Mouse (Mus musculus) ES-Bruce4 (cell line): ENCODE results near the gene Wdr93. TPM values are rescaled to one million over a fixed set of nuclear protein-coding genes. Genes with fewer than 3 reads are reported as not detected.

Source experiments
- H3K27ac ChIP-seq: 2 replicates; pipeline ENCODE4 v1.5.1; 2012; ENCODE audit warnings: low read length, inconsistent platforms; ENCODE audit not compliant: insufficient read depth
- H3K27me3 ChIP-seq: 2 replicates; pipeline ENCODE4 v1.6.1; 2012; ENCODE audit warnings: mild to moderate bottlenecking, low read length, inconsistent platforms; ENCODE audit not compliant: control insufficient read depth, poor library complexity, insufficient read depth, severe bottlenecking
- H3K36me3 ChIP-seq: 2 replicates; pipeline ENCODE4 v1.6.1; 2012; ENCODE audit warnings: inconsistent platforms, mild to moderate bottlenecking, low read length, moderate library complexity; ENCODE audit not compliant: control insufficient read depth, poor library complexity, insufficient read depth, severe bottlenecking
- H3K4me1 ChIP-seq: one replicate; pipeline ENCODE4 v1.8.1; 2011; ENCODE audit warnings: low read length; ENCODE audit not compliant: control insufficient read depth, insufficient read depth
- H3K4me3 ChIP-seq: 2 replicates; pipeline ENCODE4 v1.5.1; 2011; ENCODE audit warnings: low read depth, mild to moderate bottlenecking, low read length
- H3K9ac ChIP-seq: 2 replicates; pipeline ENCODE4 v1.6.1; 2012; ENCODE audit warnings: low read depth, mild to moderate bottlenecking, inconsistent platforms; ENCODE audit not compliant: poor library complexity, severe bottlenecking
- H3K9me3 ChIP-seq: replicated peaks from 2 replicates; pipeline ENCODE4 v1.6.1; 2012; ENCODE audit warnings: mild to moderate bottlenecking, low read length, inconsistent platforms; ENCODE audit not compliant: control insufficient read depth, poor library complexity, insufficient read depth, severe bottlenecking
- CTCF ChIP-seq: IDR thresholded peaks from one replicate; pipeline ENCODE4 v1.8.1; 2011; ENCODE audit warnings: low read depth, low read length
- EP300 ChIP-seq: IDR thresholded peaks from 2 replicates; pipeline ENCODE4 v1.6.1; 2011; ENCODE audit warnings: low read depth, low read length; ENCODE audit not compliant: insufficient read depth
- POLR2A ChIP-seq: IDR thresholded peaks from one replicate; pipeline ENCODE4 v1.8.1; 2011; ENCODE audit warnings: low read length; ENCODE audit not compliant: insufficient read depth
- polyA plus RNA-seq: library from polyadenylated mRNA; stranded (reverse); fragments of >200 nt; gene quantifications from 2 replicates; pipeline ENCODE4 v1.2.4, GENCODE M21; 2011; ENCODE audit warnings: low read depth; ENCODE audit not compliant: missing spikeins, insufficient read depth, insufficient read length

The Wdr93 gene
- polyA plus RNA-seq, 1 experiment: 1.9 TPM

GRCm38 (mm10) chr7:79731438-79731837 lies 11.5 kb upstream of the Wdr93 start:
- no peaks in the 10 kb centered on the region for H3K27me3 ChIP-seq

GRCm38 (mm10) chr7:79732622-79733021 lies 10.3 kb upstream of the Wdr93 start, which contains the start of gene Plin1:
Gene Plin1 (minus strand): TSS chr7:79732903.
- H3K4me3 ChIP-seq: no peak within 1 kb of the TSS
- H3K9me3 ChIP-seq: no peaks in the 10 kb centered on the region
- H3K27me3 ChIP-seq: no peaks in the 10 kb centered on the region
- TF ChIP-seq EP300 (no peak), POLR2A (no peak), CTCF (no peak)
- no peak within 1 kb of the TSS for H3K9ac ChIP-seq
- H3K4me1 ChIP-seq: no peaks in the 10 kb centered on the region
- H3K36me3 ChIP-seq: peaks cover 2% of the 10 kb centered on the region; the same call in 1 of the 2 replicates
- H3K27ac ChIP-seq: no peak within 1 kb of the TSS

More at GRCm38 (mm10) chr7:79731438-79731837, 11.5 kb upstream of the Wdr93 start:
- TF ChIP-seq EP300: no peak
- TF ChIP-seq POLR2A: no peak
- TF ChIP-seq CTCF: no peak
- no peak overlapping the region for H3K4me3 ChIP-seq
- no peaks in the 10 kb centered on the region for H3K36me3 ChIP-seq
- H3K4me1 ChIP-seq: no peaks in the 10 kb centered on the region
- no peak overlapping the region for H3K27ac ChIP-seq
- H3K9me3 ChIP-seq: no peaks in the 10 kb centered on the region
- H3K9ac ChIP-seq: no peak overlapping the region

GRCm38 (mm10) chr7:79734563-79734962 lies 8.4 kb upstream of the Wdr93 start:
- Histone ChIP-seq H3K4me1 (no peaks in the 10 kb centered on the region), H3K9ac (no peak overlapping the region), H3K36me3 (peaks cover 2% of the 10 kb centered on the region; the same call in 1 of the 2 replicates), H3K27me3 (no peaks in the 10 kb centered on the region), H3K4me3 (no peak overlapping the region), H3K9me3 (no peaks in the 10 kb centered on the region), H3K27ac (no peak overlapping the region)
- TF ChIP-seq EP300: no peak

DNA sequence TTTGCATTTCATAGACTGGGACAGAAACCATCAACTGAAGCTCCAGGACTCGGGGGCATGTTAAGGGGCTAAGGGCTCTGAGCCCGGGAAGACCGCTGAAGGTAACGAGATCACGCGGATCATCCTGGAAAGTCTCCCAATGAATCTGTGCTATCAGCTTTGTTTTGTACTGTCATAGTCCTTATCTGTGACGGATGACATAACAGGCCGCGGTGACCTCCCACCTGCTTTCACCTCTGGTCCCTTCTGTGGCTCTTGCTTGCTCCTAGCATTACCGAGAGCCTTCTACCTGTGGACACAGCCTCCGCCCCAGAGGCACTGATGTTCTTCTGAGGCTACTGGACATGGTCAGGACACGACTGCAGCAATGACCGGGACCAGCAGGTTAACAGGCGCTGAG lies 6.5 kb upstream of the Wdr93 start:
- Histone ChIP-seq H3K9me3 (no peaks in the 10 kb centered on the region), H3K27ac (no peak overlapping the region), H3K27me3 (no peaks in the 10 kb centered on the region), H3K9ac (no peak overlapping the region), H3K36me3 (peaks cover 2% of the 10 kb centered on the region; the same call in 1 of the 2 replicates), H3K4me1 (no peaks in the 10 kb centered on the region), H3K4me3 (no peak overlapping the region)
- TF ChIP-seq CTCF: no peak

GRCm38 (mm10) chr7:79738913-79739312 lies 4.0 kb upstream of the Wdr93 start:
- H3K36me3 ChIP-seq: peaks cover 2% of the 10 kb centered on the region; the same call in 1 of the 2 replicates
- TF ChIP-seq EP300 (no peak), POLR2A (no peak), CTCF (no peak)
- no peak overlapping the region for H3K9ac ChIP-seq
- no peak overlapping the region for H3K27ac ChIP-seq
- no peaks in the 10 kb centered on the region for H3K27me3 ChIP-seq
- no peaks in the 10 kb centered on the region for H3K4me1 ChIP-seq
- no peak overlapping the region for H3K4me3 ChIP-seq
- H3K9me3 ChIP-seq: no peaks in the 10 kb centered on the region

- Histone ChIP-seq H3K4me1 (no peaks in the 10 kb centered on the region), H3K27ac (no peak overlapping the region), H3K27me3 (no peaks in the 10 kb centered on the region), H3K4me3 (no peak overlapping the region), H3K9ac (no peak overlapping the region), H3K36me3 (peaks cover 2% of the 10 kb centered on the region; the same call in 1 of the 2 replicates), H3K9me3 (no peaks in the 10 kb centered on the region)
- TF ChIP-seq CTCF (no peak), EP300 (no peak), POLR2A (no peak)
Observed at GRCm38 (mm10) chr7:79740279-79740678, 2.7 kb upstream of the Wdr93 start.
